Mouse (Mus musculus) bone marrow, adult 2 months (tissue): ENCODE results near the gene Tomm34.

Experiments used
- CTCF ChIP-seq: fragments of 200-500 bp; IDR thresholded peaks from 2 replicates; pipeline ENCODE4 v1.5.1; 2011; ENCODE audit warnings: low read length, control low read depth; ENCODE audit not compliant: control insufficient read depth, insufficient read depth
- POLR2A ChIP-seq: fragments of 200-500 bp; IDR thresholded peaks from 2 replicates; pipeline ENCODE4 v1.6.1; 2011; ENCODE audit warnings: low read depth, mild to moderate bottlenecking, control low read depth, low read length, borderline replicate concordance; ENCODE audit not compliant: control insufficient read depth

- TF ChIP-seq CTCF (no peak), POLR2A (no peak)
Observed at GRCm38 (mm10) chr2:164053767-164054166, 17.2 kb downstream of the Tomm34 start.
